Mouse (Mus musculus): Measurements from ENCODE around the gene Atg10. TPM values are rescaled to one million over a fixed set of nuclear protein-coding genes. Genes with fewer than 3 reads are reported as not detected.

Atg10 gene
- polyA plus RNA-seq, 1 experiment from 2014 or later = 8.1 TPM

GRCm38 (mm10) chr13:91206237-91206636, 17.5 kb downstream of the Atg10 start:
- 88% methylated on average over 5 of the region's 5 CpGs for WGBS
- no peaks in the 10 kb centered on the region for H3K27me3 ChIP-seq (ENCODE audit: poor library complexity, severe bottlenecking)
- no peak for DNase-seq (ENCODE audit: extremely low spot score, low spot score)
- no peaks in the 10 kb centered on the region for H3K9me3 ChIP-seq
- H3K4me1 ChIP-seq = no peaks in the 10 kb centered on the region
- H3K27ac ChIP-seq = no peak overlapping the region
- H3K36me3 ChIP-seq (replicated peaks) = no peaks in the 10 kb centered on the region
- H3K4me3 ChIP-seq = no peak overlapping the region

- Histone ChIP-seq H3K4me1 (no peaks in the 10 kb centered on the region), H3K27me3 (ENCODE audit: poor library complexity, severe bottlenecking) (no peaks in the 10 kb centered on the region), H3K36me3 (replicated peaks) (no peaks in the 10 kb centered on the region), H3K9me3 (no peaks in the 10 kb centered on the region), H3K27ac (no peak overlapping the region), H3K4me3 (no peak overlapping the region)
- WGBS = 77% methylated on average over 7 of the region's 7 CpGs
- no peak for DNase-seq (ENCODE audit: extremely low spot score, low spot score)
Observed at GRCm38 (mm10) chr13:91202564-91202963, 21.2 kb downstream of the Atg10 start.

DNA sequence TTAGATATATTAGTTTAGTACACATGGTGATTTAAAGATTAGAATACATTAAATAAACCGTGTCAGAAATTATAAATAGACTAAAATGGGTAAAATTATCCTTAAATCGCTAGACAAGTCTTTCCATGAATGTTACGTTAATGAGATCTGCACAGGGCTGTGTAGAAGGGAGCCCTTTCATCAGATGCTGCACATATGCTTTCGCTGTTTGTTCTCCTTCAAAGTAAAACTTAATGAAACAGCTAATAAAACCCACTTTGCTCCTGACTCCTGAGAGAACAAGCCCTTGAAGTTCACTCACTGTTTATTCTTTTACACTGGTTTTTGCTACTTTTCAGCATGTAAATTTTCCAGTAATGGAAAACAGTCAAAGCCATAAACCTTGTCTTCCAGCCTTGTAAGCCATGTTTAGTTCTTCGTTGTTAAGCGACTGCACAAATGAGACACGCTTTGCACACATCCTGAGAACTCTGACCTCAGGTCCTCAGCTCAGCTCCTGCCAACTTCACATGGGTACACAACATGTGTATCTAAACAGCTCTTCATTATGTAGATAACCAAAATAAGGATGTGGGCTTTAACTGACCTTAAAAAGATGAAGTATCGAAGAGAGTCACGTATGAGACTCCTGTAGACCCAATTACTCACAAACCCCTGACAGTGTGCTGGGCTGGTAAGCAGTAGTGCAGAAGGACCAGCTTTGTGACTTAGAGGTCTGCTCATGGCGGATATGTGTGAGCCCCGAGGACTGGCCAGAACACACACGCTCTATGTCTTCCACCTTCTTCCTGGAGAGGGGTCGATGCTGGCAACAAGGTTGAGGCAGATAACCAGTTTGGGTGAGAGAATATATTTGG, 36.2 kb downstream of the Atg10 start:
- 89% methylated on average over 13 of the region's 13 CpGs for WGBS

GRCm38 (mm10) chr13:91185248-91185867, 38.4 kb downstream of the Atg10 start:
- H3K9me3 ChIP-seq = no peaks in the 10 kb centered on the region
- no peaks in the 10 kb centered on the region for H3K36me3 ChIP-seq (replicated peaks)
- peaks cover 2% of the 10 kb centered on the region for H3K4me1 ChIP-seq
- DNase-seq (ENCODE audit: extremely low spot score, low spot score) = no peak
- H3K27ac ChIP-seq = no peak overlapping the region
- no peak overlapping the region for H3K4me3 ChIP-seq
- 91% methylated on average over 3 of the region's 3 CpGs for WGBS
- H3K27me3 ChIP-seq (ENCODE audit: poor library complexity, severe bottlenecking) = no peaks in the 10 kb centered on the region

More for the DNA sequence above, 36.2 kb downstream of the Atg10 start:
- H3K4me3 ChIP-seq = no peak overlapping the region
- H3K9me3 ChIP-seq = no peaks in the 10 kb centered on the region
- no peaks in the 10 kb centered on the region for H3K4me1 ChIP-seq
- H3K36me3 ChIP-seq (replicated peaks) = no peaks in the 10 kb centered on the region
- DNase-seq (ENCODE audit: extremely low spot score, low spot score) = no peak
- no peak overlapping the region for H3K27ac ChIP-seq
- H3K27me3 ChIP-seq (ENCODE audit: poor library complexity, severe bottlenecking) = no peaks in the 10 kb centered on the region

DNA sequence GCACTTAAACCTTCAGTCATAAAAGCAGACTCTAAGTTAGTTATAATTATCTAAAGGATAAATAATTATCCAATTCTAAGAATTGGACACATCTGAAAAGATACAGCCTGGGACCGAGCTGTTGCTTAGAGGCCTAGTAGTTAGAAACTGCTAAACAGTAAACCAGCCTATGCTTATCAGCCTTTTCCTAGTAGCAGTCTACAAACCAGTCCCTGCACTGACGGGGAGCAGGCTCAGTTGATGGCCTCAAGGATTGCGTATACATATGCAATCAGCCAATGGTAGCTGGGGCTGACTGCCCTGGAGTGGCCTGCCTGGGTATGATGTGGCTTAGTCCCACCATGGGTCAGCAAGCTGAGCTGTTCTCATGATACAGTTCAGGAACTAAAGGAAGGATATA, 39.5 kb downstream of the Atg10 start:
- H3K4me3 ChIP-seq = no peak overlapping the region
- no peaks in the 10 kb centered on the region for H3K9me3 ChIP-seq
- H3K36me3 ChIP-seq (replicated peaks) = no peaks in the 10 kb centered on the region
- DNase-seq (ENCODE audit: extremely low spot score, low spot score) = no peak
- no peak overlapping the region for H3K27ac ChIP-seq
- no peaks in the 10 kb centered on the region for H3K27me3 ChIP-seq (ENCODE audit: poor library complexity, severe bottlenecking)
- WGBS = 84% methylated on average over 3 of the region's 3 CpGs
- H3K4me1 ChIP-seq = peaks cover 14% of the 10 kb centered on the region

GRCm38 (mm10) chr13:91180364-91180763, 43.4 kb downstream of the Atg10 start:
- H3K27ac ChIP-seq = peak overlapping the region; percentile 90
- no peaks in the 10 kb centered on the region for H3K36me3 ChIP-seq (replicated peaks)
- no peaks in the 10 kb centered on the region for H3K9me3 ChIP-seq
- peaks cover 29% of the 10 kb centered on the region for H3K4me1 ChIP-seq
- H3K4me3 ChIP-seq = no peak overlapping the region
- WGBS = 94% methylated on average over 8 of the region's 8 CpGs
- DNase-seq (ENCODE audit: extremely low spot score, low spot score) = no peak
- H3K27me3 ChIP-seq (ENCODE audit: poor library complexity, severe bottlenecking) = no peaks in the 10 kb centered on the region

GRCm38 (mm10) chr13:91179174-91179899, 44.4 kb downstream of the Atg10 start:
- H3K27me3 ChIP-seq (ENCODE audit: poor library complexity, severe bottlenecking) = no peaks in the 10 kb centered on the region
- peaks cover 29% of the 10 kb centered on the region for H3K4me1 ChIP-seq
- no peak overlapping the region for H3K4me3 ChIP-seq
- H3K27ac ChIP-seq = peak overlapping the region; percentile 90
- DNase-seq (ENCODE audit: extremely low spot score, low spot score) = peak; percentile 25
- H3K9me3 ChIP-seq = no peaks in the 10 kb centered on the region
- 61% methylated on average over 8 of the region's 8 CpGs for WGBS
- no peaks in the 10 kb centered on the region for H3K36me3 ChIP-seq (replicated peaks)

DNA sequence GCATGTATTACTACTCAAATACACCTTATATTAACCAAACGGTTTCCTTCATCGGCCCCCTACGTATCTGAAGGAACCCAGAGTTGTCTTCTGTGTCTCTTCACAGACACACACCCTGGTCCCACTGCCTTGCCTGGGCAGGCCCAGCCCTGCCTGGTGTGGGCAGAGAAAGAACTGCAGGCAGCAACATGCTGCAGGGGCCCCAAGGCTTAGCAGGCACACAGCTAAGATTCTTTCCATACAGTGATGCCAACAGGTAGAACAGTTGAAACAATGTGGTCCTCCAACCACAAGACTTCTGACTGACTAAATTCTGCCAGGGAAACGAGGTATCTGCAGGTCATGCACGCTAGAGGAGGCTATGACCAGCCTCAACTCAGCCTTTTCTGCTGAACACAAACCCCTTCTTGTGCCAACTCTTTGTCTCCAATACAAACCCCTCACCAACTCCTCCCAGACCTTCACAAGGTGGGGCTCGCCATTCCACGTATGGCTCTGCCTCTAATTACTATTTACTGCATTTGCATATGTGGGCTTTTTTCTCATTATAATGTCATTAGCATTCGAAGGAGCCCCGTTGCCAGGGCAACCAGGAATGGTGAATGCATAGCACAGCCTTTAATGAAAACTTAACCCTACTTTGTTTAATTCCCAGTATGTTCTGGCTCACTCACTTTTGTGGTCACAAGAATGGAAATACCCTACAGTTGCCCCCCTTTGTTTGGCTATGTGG, 45.2 kb downstream of the Atg10 start:
- Histone ChIP-seq H3K27me3 (ENCODE audit: poor library complexity, severe bottlenecking) (no peaks in the 10 kb centered on the region), H3K36me3 (replicated peaks) (no peaks in the 10 kb centered on the region), H3K27ac (peak overlapping the region; percentile 90), H3K9me3 (no peaks in the 10 kb centered on the region), H3K4me3 (peak overlapping the region; percentile 23; the same call in 1 of the 2 replicates), H3K4me1 (peaks cover 29% of the 10 kb centered on the region)
- 39% methylated on average over 9 of the region's 9 CpGs for WGBS
- peak; percentile 74 for DNase-seq (ENCODE audit: extremely low spot score, low spot score)

- Histone ChIP-seq H3K27ac (peak overlapping the region; percentile 68), H3K9me3 (no peaks in the 10 kb centered on the region), H3K4me3 (no peak overlapping the region), H3K36me3 (replicated peaks) (no peaks in the 10 kb centered on the region), H3K4me1 (peaks cover 26% of the 10 kb centered on the region), H3K27me3 (ENCODE audit: poor library complexity, severe bottlenecking) (no peaks in the 10 kb centered on the region)
- no peak for DNase-seq (ENCODE audit: extremely low spot score, low spot score)
- 63% methylated on average over 3 of the region's 3 CpGs for WGBS
Observed at GRCm38 (mm10) chr13:91175347-91175746, 48.4 kb downstream of the Atg10 start.

- no peak overlapping the region for H3K27ac ChIP-seq
- WGBS = 90% methylated on average over 15 of the region's 15 CpGs
- no peaks in the 10 kb centered on the region for H3K27me3 ChIP-seq (ENCODE audit: poor library complexity, severe bottlenecking)
- no peaks in the 10 kb centered on the region for H3K9me3 ChIP-seq
- no peaks in the 10 kb centered on the region for H3K36me3 ChIP-seq (replicated peaks)
- DNase-seq (ENCODE audit: extremely low spot score, low spot score) = no peak
- peaks cover 5% of the 10 kb centered on the region; the same call in 1 of the 2 replicates for H3K4me1 ChIP-seq
- no peak overlapping the region for H3K4me3 ChIP-seq
Observed at GRCm38 (mm10) chr13:91171766-91172491, 51.8 kb downstream of the Atg10 start.

- no peaks in the 10 kb centered on the region for H3K36me3 ChIP-seq (replicated peaks)
- no peak overlapping the region for H3K4me3 ChIP-seq
- H3K27ac ChIP-seq = no peak overlapping the region
- H3K4me1 ChIP-seq = peaks cover 7% of the 10 kb centered on the region; the same call in 1 of the 2 replicates
- no peaks in the 10 kb centered on the region for H3K27me3 ChIP-seq (ENCODE audit: poor library complexity, severe bottlenecking)
- 81% methylated on average over 5 of the region's 5 CpGs for WGBS
- no peaks in the 10 kb centered on the region for H3K9me3 ChIP-seq
- DNase-seq (ENCODE audit: extremely low spot score, low spot score) = no peak
Observed at GRCm38 (mm10) chr13:91171205-91171604, 52.6 kb downstream of the Atg10 start.

Measured in forebrain, embryonic 10.5 days (tissue).